Mouse (Mus musculus): Measurements from ENCODE around the gene Fjx1. TPM values are rescaled to one million over a fixed set of nuclear protein-coding genes. Genes with fewer than 3 reads are reported as not detected.

Gene Fjx1
- polyA plus RNA-seq, 1 experiment from 2014 or later = 2.2 TPM

- 54% methylated on average over 8 of the region's 8 CpGs for WGBS (ENCODE audit: insufficient replicate concordance)
- ATAC-seq (replicated peaks; ENCODE audit: insufficient number of reproducible peaks, low FRiP score, low TSS enrichment) = no peak
- H3K4me3 ChIP-seq (ENCODE audit: low read depth, low read length) = no peak overlapping the region
- no peak overlapping the region for H3K9ac ChIP-seq (ENCODE audit: low read depth, low read length)
- no peaks in the 10 kb centered on the region for H3K36me3 ChIP-seq (ENCODE audit: control insufficient read depth, insufficient read depth, low read length)
- H3K27ac ChIP-seq (ENCODE audit: low read depth, low read length) = no peak overlapping the region
- no peaks in the 10 kb centered on the region for H3K9me3 ChIP-seq (replicated peaks; ENCODE audit: control insufficient read depth, low read length)
- H3K4me2 ChIP-seq = no peak overlapping the region
- H3K27me3 ChIP-seq (ENCODE audit: control insufficient read depth, insufficient read depth, low read length) = no peaks in the 10 kb centered on the region
- no peaks in the 10 kb centered on the region for H3K4me1 ChIP-seq (ENCODE audit: control insufficient read depth, insufficient read depth, low read length)
Observed at GRCm38 (mm10) chr2:102437357-102438030, 14.8 kb downstream of the Fjx1 start.

- H3K9me3 ChIP-seq (replicated peaks; ENCODE audit: control insufficient read depth, low read length) = no peaks in the 10 kb centered on the region
- ATAC-seq (replicated peaks; ENCODE audit: insufficient number of reproducible peaks, low FRiP score, low TSS enrichment) = no peak
- no peaks in the 10 kb centered on the region for H3K36me3 ChIP-seq (ENCODE audit: control insufficient read depth, insufficient read depth, low read length)
- H3K4me1 ChIP-seq (ENCODE audit: control insufficient read depth, insufficient read depth, low read length) = no peaks in the 10 kb centered on the region
- H3K9ac ChIP-seq (ENCODE audit: low read depth, low read length) = no peak overlapping the region
- no peak overlapping the region for H3K4me3 ChIP-seq (ENCODE audit: low read depth, low read length)
- H3K4me2 ChIP-seq = no peak overlapping the region
- 86% methylated on average over 1 of the region's 1 CpGs for WGBS (ENCODE audit: insufficient replicate concordance)
- H3K27ac ChIP-seq (ENCODE audit: low read depth, low read length) = no peak overlapping the region
- H3K27me3 ChIP-seq (ENCODE audit: control insufficient read depth, insufficient read depth, low read length) = no peaks in the 10 kb centered on the region
Observed at GRCm38 (mm10) chr2:102433879-102434278, 18.4 kb downstream of the Fjx1 start.

GRCm38 (mm10) chr2:102431084-102431483 is 21.2 kb downstream of the Fjx1 start:
- no peak overlapping the region for H3K4me3 ChIP-seq (ENCODE audit: low read depth, low read length)
- no peaks in the 10 kb centered on the region for H3K36me3 ChIP-seq (ENCODE audit: control insufficient read depth, insufficient read depth, low read length)
- H3K4me2 ChIP-seq = no peak overlapping the region
- no peaks in the 10 kb centered on the region for H3K27me3 ChIP-seq (ENCODE audit: control insufficient read depth, insufficient read depth, low read length)
- no peaks in the 10 kb centered on the region for H3K4me1 ChIP-seq (ENCODE audit: control insufficient read depth, insufficient read depth, low read length)
- H3K9me3 ChIP-seq (replicated peaks; ENCODE audit: control insufficient read depth, low read length) = no peaks in the 10 kb centered on the region
- WGBS (ENCODE audit: insufficient replicate concordance) = 58% methylated on average over 4 of the region's 4 CpGs
- ATAC-seq (replicated peaks; ENCODE audit: insufficient number of reproducible peaks, low FRiP score, low TSS enrichment) = no peak
- no peak overlapping the region for H3K9ac ChIP-seq (ENCODE audit: low read depth, low read length)
- no peak overlapping the region for H3K27ac ChIP-seq (ENCODE audit: low read depth, low read length)

DNA sequence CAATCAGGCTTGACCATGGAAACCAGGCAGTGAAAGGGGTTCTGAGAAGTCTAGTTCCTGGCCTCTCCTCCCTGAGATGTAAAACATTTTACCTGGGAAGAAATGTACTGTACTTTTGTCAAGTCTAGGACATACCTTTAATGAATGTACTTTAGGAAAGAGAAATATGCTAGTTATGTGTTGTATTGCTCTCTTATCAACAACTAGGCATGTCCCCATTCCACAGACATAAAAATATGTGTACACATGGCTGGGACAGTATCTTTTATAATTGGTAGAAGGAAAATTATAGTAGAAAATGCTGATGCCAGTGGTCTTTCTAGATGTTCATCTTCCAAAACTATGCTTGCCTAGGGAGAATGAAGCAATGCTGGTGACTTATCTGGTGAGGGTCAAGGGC is 24.3 kb downstream of the Fjx1 start:
- Histone ChIP-seq H3K9me3 (replicated peaks; ENCODE audit: control insufficient read depth, low read length) (no peaks in the 10 kb centered on the region), H3K4me2 (no peak overlapping the region), H3K36me3 (ENCODE audit: control insufficient read depth, insufficient read depth, low read length) (no peaks in the 10 kb centered on the region), H3K27ac (ENCODE audit: low read depth, low read length) (no peak overlapping the region), H3K27me3 (ENCODE audit: control insufficient read depth, insufficient read depth, low read length) (no peaks in the 10 kb centered on the region), H3K4me1 (ENCODE audit: control insufficient read depth, insufficient read depth, low read length) (no peaks in the 10 kb centered on the region), H3K4me3 (ENCODE audit: low read depth, low read length) (no peak overlapping the region), H3K9ac (ENCODE audit: low read depth, low read length) (no peak overlapping the region)
- no peak for ATAC-seq (replicated peaks; ENCODE audit: insufficient number of reproducible peaks, low FRiP score, low TSS enrichment)

- no peak overlapping the region for H3K27ac ChIP-seq (ENCODE audit: low read depth, low read length)
- no peaks in the 10 kb centered on the region for H3K36me3 ChIP-seq (ENCODE audit: control insufficient read depth, insufficient read depth, low read length)
- no peak overlapping the region for H3K4me3 ChIP-seq (ENCODE audit: low read depth, low read length)
- no peak for ATAC-seq (replicated peaks; ENCODE audit: insufficient number of reproducible peaks, low FRiP score, low TSS enrichment)
- H3K9me3 ChIP-seq (replicated peaks; ENCODE audit: control insufficient read depth, low read length) = no peaks in the 10 kb centered on the region
- no peaks in the 10 kb centered on the region for H3K4me1 ChIP-seq (ENCODE audit: control insufficient read depth, insufficient read depth, low read length)
- H3K27me3 ChIP-seq (ENCODE audit: control insufficient read depth, insufficient read depth, low read length) = no peaks in the 10 kb centered on the region
- no peak overlapping the region for H3K4me2 ChIP-seq
- 75% methylated on average over 3 of the region's 3 CpGs for WGBS (ENCODE audit: insufficient replicate concordance)
- H3K9ac ChIP-seq (ENCODE audit: low read depth, low read length) = no peak overlapping the region
Observed at GRCm38 (mm10) chr2:102426434-102426833, 25.9 kb downstream of the Fjx1 start.

DNA sequence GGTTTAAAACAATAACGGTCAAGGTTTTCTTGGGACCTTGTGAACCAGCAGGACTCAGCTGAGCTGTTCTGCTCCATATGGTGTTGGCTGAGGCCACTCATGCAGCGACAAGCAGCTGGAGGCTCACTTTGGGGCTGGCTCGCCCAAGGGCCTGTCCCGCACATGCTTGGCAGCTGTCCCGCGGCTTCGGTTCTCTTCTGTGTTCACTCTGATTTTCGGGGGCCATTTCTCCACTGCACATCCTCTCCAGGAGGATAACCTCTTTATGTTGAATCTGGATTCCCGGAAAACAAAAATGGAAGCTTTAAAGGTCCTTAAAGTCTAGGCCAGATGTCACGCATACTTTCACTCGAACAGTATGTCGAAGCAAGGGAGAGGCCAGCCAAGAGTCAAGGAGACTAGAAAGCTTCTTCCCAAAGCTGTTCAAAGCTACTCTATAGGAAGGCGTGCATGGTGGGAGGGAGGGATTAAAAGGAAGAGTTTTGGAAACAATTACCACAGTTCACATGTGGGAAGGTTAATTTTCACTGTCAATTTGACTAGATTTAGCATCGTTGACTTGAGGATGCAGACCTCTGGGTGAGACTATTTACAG is 36.1 kb downstream of the Fjx1 start:
- Histone ChIP-seq H3K4me2 (no peak overlapping the region), H3K9me3 (replicated peaks; ENCODE audit: control insufficient read depth, low read length) (no peaks in the 10 kb centered on the region), H3K4me3 (ENCODE audit: low read depth, low read length) (no peak overlapping the region), H3K27ac (ENCODE audit: low read depth, low read length) (no peak overlapping the region), H3K36me3 (ENCODE audit: control insufficient read depth, insufficient read depth, low read length) (no peaks in the 10 kb centered on the region), H3K4me1 (ENCODE audit: control insufficient read depth, insufficient read depth, low read length) (no peaks in the 10 kb centered on the region), H3K9ac (ENCODE audit: low read depth, low read length) (no peak overlapping the region), H3K27me3 (ENCODE audit: control insufficient read depth, insufficient read depth, low read length) (no peaks in the 10 kb centered on the region)
- WGBS (ENCODE audit: insufficient replicate concordance) = 86% methylated on average over 14 of the region's 14 CpGs
- no peak for ATAC-seq (replicated peaks; ENCODE audit: insufficient number of reproducible peaks, low FRiP score, low TSS enrichment)

DNA sequence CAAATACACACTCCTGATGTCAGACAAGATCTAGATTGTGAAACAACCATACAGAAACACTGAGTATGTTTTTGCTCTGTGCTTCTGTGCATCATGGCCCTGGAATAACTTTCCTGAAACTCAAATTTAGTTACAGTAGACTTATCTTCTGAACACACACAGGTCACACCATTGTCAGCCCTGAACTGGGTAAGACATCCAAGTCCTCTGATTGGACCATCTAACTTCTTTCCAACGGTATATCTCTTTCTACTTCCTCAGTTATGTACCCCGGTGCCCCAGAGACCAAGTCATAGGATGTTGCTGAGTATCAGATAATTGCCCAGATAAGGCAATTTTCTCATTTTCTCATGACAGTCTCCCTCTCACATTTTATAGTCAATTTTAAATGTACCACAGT is 39.6 kb downstream of the Fjx1 start:
- Histone ChIP-seq H3K4me1 (ENCODE audit: control insufficient read depth, insufficient read depth, low read length) (0 out of 2 replicates have a peak, but pooled peaks cover 3% of the 10 kb centered on the region), H3K9me3 (replicated peaks; ENCODE audit: control insufficient read depth, low read length) (no peaks in the 10 kb centered on the region), H3K4me3 (ENCODE audit: low read depth, low read length) (no peak overlapping the region), H3K4me2 (no peak overlapping the region), H3K36me3 (ENCODE audit: control insufficient read depth, insufficient read depth, low read length) (no peaks in the 10 kb centered on the region), H3K9ac (ENCODE audit: low read depth, low read length) (no peak overlapping the region), H3K27ac (ENCODE audit: low read depth, low read length) (no peak overlapping the region), H3K27me3 (ENCODE audit: control insufficient read depth, insufficient read depth, low read length) (no peaks in the 10 kb centered on the region)
- no peak for ATAC-seq (replicated peaks; ENCODE audit: insufficient number of reproducible peaks, low FRiP score, low TSS enrichment)
- WGBS (ENCODE audit: insufficient replicate concordance) = 61% methylated on average over 2 of the region's 2 CpGs

GRCm38 (mm10) chr2:102410615-102411014 is 41.7 kb downstream of the Fjx1 start:
- Histone ChIP-seq H3K4me2 (no peak overlapping the region), H3K36me3 (ENCODE audit: control insufficient read depth, insufficient read depth, low read length) (no peaks in the 10 kb centered on the region), H3K9me3 (replicated peaks; ENCODE audit: control insufficient read depth, low read length) (no peaks in the 10 kb centered on the region), H3K27ac (ENCODE audit: low read depth, low read length) (no peak overlapping the region), H3K27me3 (ENCODE audit: control insufficient read depth, insufficient read depth, low read length) (no peaks in the 10 kb centered on the region), H3K4me1 (ENCODE audit: control insufficient read depth, insufficient read depth, low read length) (peaks cover 8% of the 10 kb centered on the region; the same call in 1 of the 2 replicates), H3K4me3 (ENCODE audit: low read depth, low read length) (no peak overlapping the region), H3K9ac (ENCODE audit: low read depth, low read length) (no peak overlapping the region)
- 53% methylated on average over 4 of the region's 4 CpGs for WGBS (ENCODE audit: insufficient replicate concordance)
- ATAC-seq (replicated peaks; ENCODE audit: insufficient number of reproducible peaks, low FRiP score, low TSS enrichment) = no peak

GRCm38 (mm10) chr2:102409741-102410140 is 42.6 kb downstream of the Fjx1 start:
- 78% methylated on average over 3 of the region's 3 CpGs for WGBS (ENCODE audit: insufficient replicate concordance)
- H3K9me3 ChIP-seq (replicated peaks; ENCODE audit: control insufficient read depth, low read length) = no peaks in the 10 kb centered on the region
- no peak overlapping the region for H3K9ac ChIP-seq (ENCODE audit: low read depth, low read length)

More at GRCm38 (mm10) chr2:102409741-102410140, 42.6 kb downstream of the Fjx1 start:
- H3K27ac ChIP-seq (ENCODE audit: low read depth, low read length) = no peak overlapping the region
- H3K4me1 ChIP-seq (ENCODE audit: control insufficient read depth, insufficient read depth, low read length) = peaks cover 8% of the 10 kb centered on the region; the same call in 1 of the 2 replicates
- H3K4me3 ChIP-seq (ENCODE audit: low read depth, low read length) = no peak overlapping the region
- H3K27me3 ChIP-seq (ENCODE audit: control insufficient read depth, insufficient read depth, low read length) = no peaks in the 10 kb centered on the region
- H3K36me3 ChIP-seq (ENCODE audit: control insufficient read depth, insufficient read depth, low read length) = no peaks in the 10 kb centered on the region
- no peak overlapping the region for H3K4me2 ChIP-seq
- ATAC-seq (replicated peaks; ENCODE audit: insufficient number of reproducible peaks, low FRiP score, low TSS enrichment) = no peak

All from heart, embryonic 11.5 days (tissue).